Mouse (Mus musculus) WW6 (cell line): ENCODE measurements around the gene Smad5.

Experiments used
- DNase-seq: peaks from one replicate; pipeline ENCODE4 v3.0.0-alpha.2; 2013; ENCODE audit warnings: low read depth, low spot score

Smad5 gene

GRCm38 (mm10) chr13:56702469-56703221 is at the start of gene Smad5:
Smad5 (plus strand) TSS chr13:56703010.
- peak; percentile 68 for DNase-seq

GRCm38 (mm10) chr13:56654176-56654575 is 48.6 kb upstream of the Smad5 start:
- no peak for DNase-seq

- peak; percentile 22 for DNase-seq
Observed at GRCm38 (mm10) chr13:56657946-56658512, 44.8 kb upstream of the Smad5 start.

GRCm38 (mm10) chr13:56658931-56659330 is 43.9 kb upstream of the Smad5 start:
- no peak for DNase-seq

GRCm38 (mm10) chr13:56661914-56662621 is 40.7 kb upstream of the Smad5 start:
- DNase-seq = no peak

GRCm38 (mm10) chr13:56664256-56665170 is 38.3 kb upstream of the Smad5 start:
- no peak for DNase-seq

- DNase-seq = no peak
Observed at GRCm38 (mm10) chr13:56671206-56671605, 31.6 kb upstream of the Smad5 start.

GRCm38 (mm10) chr13:56677731-56678130 is 25.1 kb upstream of the Smad5 start:
- DNase-seq = no peak

- DNase-seq = no peak
Observed at GRCm38 (mm10) chr13:56678188-56678787, 24.5 kb upstream of the Smad5 start.

GRCm38 (mm10) chr13:56678826-56679504 is 23.8 kb upstream of the Smad5 start:
- no peak for DNase-seq

GRCm38 (mm10) chr13:56681924-56682323 is 20.9 kb upstream of the Smad5 start:
- no peak for DNase-seq

- DNase-seq = peak; percentile 47
Observed at GRCm38 (mm10) chr13:56682326-56682725, 20.5 kb upstream of the Smad5 start.

- DNase-seq = no peak
Observed at GRCm38 (mm10) chr13:56683306-56683705, 19.5 kb upstream of the Smad5 start.

- no peak for DNase-seq
Observed at GRCm38 (mm10) chr13:56692011-56692410, 10.8 kb upstream of the Smad5 start.

- DNase-seq = no peak
Observed at GRCm38 (mm10) chr13:56692644-56693043, 10.2 kb upstream of the Smad5 start.

- DNase-seq = no peak
Observed at GRCm38 (mm10) chr13:56695701-56696100, 7.1 kb upstream of the Smad5 start.

GRCm38 (mm10) chr13:56696699-56697098 is 6.1 kb upstream of the Smad5 start:
- DNase-seq = no peak

- DNase-seq = no peak
Observed at GRCm38 (mm10) chr13:56697171-56697570, 5.6 kb upstream of the Smad5 start.

- no peak for DNase-seq
Observed at GRCm38 (mm10) chr13:56698391-56698790, 4.4 kb upstream of the Smad5 start.

GRCm38 (mm10) chr13:56699370-56699769 is 3.4 kb upstream of the Smad5 start:
- no peak for DNase-seq

GRCm38 (mm10) chr13:56700981-56701380 is 1.8 kb upstream of the Smad5 start:
- no peak for DNase-seq
